Mouse (Mus musculus): Measurements from ENCODE around the gene Orm3.

DNA sequence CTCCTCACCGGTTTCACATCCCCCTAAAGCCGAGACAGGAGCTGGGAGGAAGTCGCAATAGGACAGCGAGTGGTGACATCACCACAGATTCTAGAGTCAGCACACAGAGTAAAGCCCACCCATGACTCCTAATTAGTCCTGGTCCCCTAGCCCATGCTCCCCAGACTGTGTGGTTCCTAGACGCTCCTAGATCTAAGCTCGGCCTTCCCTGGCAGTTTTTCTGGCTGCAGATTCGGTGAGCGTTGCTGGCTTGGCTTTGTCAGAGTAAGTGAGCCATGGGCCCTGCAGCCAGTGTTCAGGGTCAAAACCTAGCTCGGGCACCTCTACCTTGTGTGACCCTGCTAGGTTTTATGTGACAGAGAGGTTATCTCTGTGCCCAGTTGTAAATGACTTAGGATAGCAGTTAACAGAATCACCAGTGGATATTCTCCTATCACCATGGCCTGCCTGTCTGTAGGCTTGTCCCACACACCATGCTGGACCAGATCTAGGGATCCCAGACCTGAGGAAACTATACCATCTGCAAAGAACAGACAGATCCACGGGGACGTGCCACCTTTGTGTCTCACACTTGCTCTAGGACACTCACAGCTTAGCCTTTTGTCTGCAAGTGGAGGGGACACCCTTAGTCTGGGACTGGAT is 34.0 kb downstream of the Orm3 start:
- TF ChIP-seq CTCF (IDR thresholded peaks at IDR 0.05; ENCODE audit: low read depth) (no peak), EP300 (IDR thresholded peaks at IDR 0.05; ENCODE audit: low read depth) (peak; percentile 72)

All from liver, postnatal 0 days (tissue).